In genomic region chr9:45153361-45153760, GRCm38 (mm10) we compare ENCODE assay signal across 16 mouse cellular contexts. TPM values are rescaled to one million over a fixed set of nuclear protein-coding genes. Genes with fewer than 3 reads are reported as not detected.
"Had no signal": no experiment of that assay in that cellular context is flagged by ENCODE, and none has a peak within 500 bp of the region (broad histone marks: within the 10 kb centered on the region; RNA-seq: fewer than 3 reads in every experiment).

No protein-coding gene starts in this region.

- H3K4me3 ChIP-seq: limb, embryonic 15.5 days; liver, embryonic 12.5 days; midbrain, embryonic 13.5 days; myocyte; neural tube, embryonic 15.5 days had no signal

- H3K4me2 ChIP-seq: limb, embryonic 15.5 days; liver, embryonic 12.5 days; lung, embryonic 14.5 days; midbrain, embryonic 13.5 days; neural tube, embryonic 15.5 days had no signal

- H3K9ac ChIP-seq: limb, embryonic 15.5 days; liver, embryonic 12.5 days; lung, embryonic 14.5 days; midbrain, embryonic 13.5 days; neural tube, embryonic 15.5 days had no signal

- ATAC-seq: intestine, postnatal 0 days; liver, embryonic 12.5 days; midbrain, embryonic 13.5 days had no signal

- H3K9me3 ChIP-seq: limb, embryonic 15.5 days; liver, embryonic 12.5 days; midbrain, embryonic 13.5 days; neural tube, embryonic 15.5 days had no signal

- DNase-seq: kidney, adult 8-10 months; lung, embryonic 14.5 days; lung, postnatal 10 days had no signal

- H3K36me3 ChIP-seq: limb, embryonic 15.5 days; liver, embryonic 12.5 days; midbrain, embryonic 13.5 days; neural tube, embryonic 15.5 days had no signal

- H3K4me1 ChIP-seq: limb, embryonic 15.5 days; liver, embryonic 12.5 days; midbrain, embryonic 13.5 days; neural tube, embryonic 15.5 days had no signal

- H3K27ac ChIP-seq: limb, embryonic 15.5 days; liver, embryonic 12.5 days; midbrain, embryonic 13.5 days; neural tube, embryonic 15.5 days; stomach, postnatal 0 days had no signal

RNA-seq across cellular contexts. Expression of gene Scn4b, which starts 15.2 kb away (rescaled TPM):
- polyA plus RNA-seq: lung, embryonic 14.5 days; myocyte had no signal

RNA-seq across cellular contexts. Expression of gene BC049352, which starts 28.4 kb away (rescaled TPM):
- polyA plus RNA-seq: kidney, embryonic 16.5 days; large intestine, adult 2 months; limb, embryonic 11.5 days; midbrain, embryonic 13.5 days; myocyte; neural tube, embryonic 11.5 days; neural tube, embryonic 15.5 days had no signal

RNA-seq across cellular contexts. Expression of gene Scn2b, which starts 35.8 kb away (rescaled TPM):
- polyA plus RNA-seq: myocyte had no signal

RNA-seq across cellular contexts. Expression of gene Tmprss4, which starts 50.5 kb away (rescaled TPM):
- total RNA-seq: layer of hippocampus, adult 8-10 months; layer of hippocampus, postnatal 25 days had no signal
- polyA plus RNA-seq: liver, embryonic 12.5 days; midbrain, embryonic 13.5 days; myocyte; neural tube, embryonic 11.5 days; neural tube, embryonic 15.5 days had no signal
